Mouse (Mus musculus) kidney, adult 2 months (tissue): ENCODE measurements around the gene Prkcz. TPM values are rescaled to one million over a fixed set of nuclear protein-coding genes. Genes with fewer than 3 reads are reported as not detected.

ENCODE experiments used
- DNase-seq: peaks from one replicate; pipeline ENCODE4 v3.0.0; 2021
- H3K27ac ChIP-seq: fragments of 200-500 bp; 2 replicates; pipeline ENCODE4 v1.5.1; 2012; ENCODE audit warnings: low read depth, low read length, control low read depth, inconsistent platforms; ENCODE audit not compliant: insufficient read depth
- H3K27me3 ChIP-seq: fragments of 200-500 bp; replicated peaks from 2 replicates; pipeline ENCODE4 v1.6.1; 2012; ENCODE audit warnings: mild to moderate bottlenecking, moderate library complexity, low read length, inconsistent platforms; ENCODE audit not compliant: control insufficient read depth, insufficient read depth
- H3K36me3 ChIP-seq: fragments of 200-500 bp; 2 replicates; pipeline ENCODE4 v1.6.1; 2012; ENCODE audit warnings: mild to moderate bottlenecking, moderate library complexity, low read length, inconsistent platforms; ENCODE audit not compliant: control insufficient read depth, insufficient read depth
- H3K4me1 ChIP-seq: fragments of 200-500 bp; 2 replicates; pipeline ENCODE4 v1.6.1; 2011; ENCODE audit warnings: low read length; ENCODE audit not compliant: control insufficient read depth, insufficient read depth
- H3K4me3 ChIP-seq: fragments of 200-500 bp; 2 replicates; pipeline ENCODE4 v1.5.1; 2011; ENCODE audit warnings: mild to moderate bottlenecking, low read depth, low read length, control low read depth; ENCODE audit not compliant: insufficient read depth
- CTCF ChIP-seq: fragments of 200-500 bp; conservative IDR thresholded peaks from 2 replicates; pipeline ENCODE4 v1.5.1; 2011; ENCODE audit warnings: low read depth, mild to moderate bottlenecking, control low read depth, low read length, moderate library complexity, mixed read lengths; ENCODE audit not compliant: insufficient read depth, insufficient read length
- POLR2A ChIP-seq: fragments of 200-500 bp; IDR thresholded peaks from one replicate; pipeline ENCODE4 v1.6.1; 2011; ENCODE audit warnings: low read depth, low read length, control low read depth
- WGBS: fragments of 180-500 bp; shearing (Covaris S2); methylation state at CpG from one replicate; pipeline ENCODE4 v1.1.7; 2018; 5-methylcytosine and 5-hydroxymethylcytosine counted together
- polyA plus RNA-seq: library from polyadenylated mRNA; depleted of rRNA; stranded (reverse); fragments of >200 nt; gene quantifications from 2 replicates; pipeline ENCODE4 v1.2.3, GENCODE M21; 2012

The Prkcz gene
- polyA plus RNA-seq, 1 experiment: 80.1 TPM

GRCm38 (mm10) chr4:155325773-155326172 is 35.4 kb downstream of the Prkcz start:
- no peak for DNase-seq
- H3K27ac ChIP-seq: no peak overlapping the region
- no peaks in the 10 kb centered on the region for H3K36me3 ChIP-seq
- 64% methylated on average over 5 of the region's 5 CpGs for WGBS
- H3K4me3 ChIP-seq: no peak overlapping the region
- peaks cover 26% of the 10 kb centered on the region for H3K4me1 ChIP-seq
- TF ChIP-seq CTCF (no peak), POLR2A (no peak)
- H3K27me3 ChIP-seq: no peaks in the 10 kb centered on the region

DNA sequence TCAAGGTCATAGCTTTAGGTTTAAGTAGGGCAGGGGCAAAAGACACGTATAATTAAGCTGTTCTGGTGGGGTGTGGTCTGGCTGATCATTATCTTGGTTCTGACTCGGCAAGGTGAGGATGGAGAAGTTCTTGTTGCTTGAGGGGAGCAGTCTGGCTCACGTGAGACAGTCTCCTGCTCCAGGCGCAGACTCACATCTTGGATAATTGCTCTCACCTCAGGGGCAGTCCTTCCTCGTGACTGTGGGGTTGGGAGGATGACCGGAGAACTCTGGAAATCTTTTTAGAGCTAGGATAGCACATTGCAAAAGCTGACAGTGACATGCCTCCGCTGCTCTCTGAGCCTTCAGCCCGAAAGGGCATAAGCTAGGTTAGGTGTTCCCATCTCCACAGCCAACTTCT is 36.6 kb downstream of the Prkcz start:
- H3K36me3 ChIP-seq: no peaks in the 10 kb centered on the region
- no peaks in the 10 kb centered on the region for H3K27me3 ChIP-seq
- DNase-seq: peak; percentile 74
- H3K4me3 ChIP-seq: no peak overlapping the region
- TF ChIP-seq POLR2A (no peak), CTCF (no peak)
- H3K27ac ChIP-seq: peak overlapping the region; percentile 29; the same call in 1 of the 2 replicates
- H3K4me1 ChIP-seq: peaks cover 26% of the 10 kb centered on the region
- WGBS: 37% methylated on average over 8 of the region's 8 CpGs

DNA sequence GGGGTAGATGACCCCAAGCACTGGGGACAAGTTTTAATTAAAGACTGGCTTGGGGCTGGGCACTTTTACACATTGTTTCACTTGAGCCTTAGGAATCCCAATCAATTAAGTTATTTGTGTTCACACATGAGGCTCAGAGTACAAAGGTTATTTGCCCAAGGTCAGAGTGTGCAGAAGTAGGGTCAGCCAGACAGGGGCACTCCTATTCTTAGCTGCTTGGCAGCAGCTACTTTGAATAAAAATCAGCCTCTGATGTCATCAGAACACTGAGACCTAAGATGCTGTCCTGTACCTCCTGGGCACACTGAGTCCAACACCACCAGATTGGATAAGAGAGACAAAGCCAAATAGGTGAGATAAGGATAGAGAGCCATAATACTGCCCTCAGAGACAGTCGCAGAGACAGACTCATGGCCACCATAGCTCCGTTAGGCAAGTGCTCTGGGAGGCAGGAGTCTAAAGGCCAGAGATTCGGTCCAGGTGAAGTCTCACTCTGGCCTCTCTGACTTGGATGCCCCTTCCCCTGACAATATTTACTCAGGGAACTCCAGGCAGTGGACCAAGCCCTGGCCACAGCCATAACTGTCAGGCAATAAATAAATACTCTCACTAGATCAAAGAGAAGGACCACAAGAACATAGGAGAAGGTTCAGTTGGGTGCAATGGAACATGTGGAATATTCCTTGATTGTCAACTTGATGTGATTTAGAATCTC is 37.9 kb downstream of the Prkcz start:
- H3K4me3 ChIP-seq: no peak overlapping the region
- no peak overlapping the region for H3K27ac ChIP-seq
- DNase-seq: peak; percentile 61
- no peaks in the 10 kb centered on the region for H3K36me3 ChIP-seq
- no peak for TF ChIP-seq CTCF
- TF ChIP-seq POLR2A: no peak
- WGBS: 46% methylated on average over 3 of the region's 3 CpGs
- peaks cover 26% of the 10 kb centered on the region for H3K4me1 ChIP-seq
- H3K27me3 ChIP-seq: no peaks in the 10 kb centered on the region

- Histone ChIP-seq H3K36me3 (no peaks in the 10 kb centered on the region), H3K27ac (no peak overlapping the region), H3K4me1 (peaks cover 29% of the 10 kb centered on the region), H3K27me3 (no peaks in the 10 kb centered on the region), H3K4me3 (no peak overlapping the region)
- DNase-seq: peak; percentile 47
- 58% methylated on average over 15 of the region's 15 CpGs for WGBS
- TF ChIP-seq CTCF (peak; percentile 73), POLR2A (no peak)
Observed at GRCm38 (mm10) chr4:155320281-155321244, 40.6 kb downstream of the Prkcz start.

DNA sequence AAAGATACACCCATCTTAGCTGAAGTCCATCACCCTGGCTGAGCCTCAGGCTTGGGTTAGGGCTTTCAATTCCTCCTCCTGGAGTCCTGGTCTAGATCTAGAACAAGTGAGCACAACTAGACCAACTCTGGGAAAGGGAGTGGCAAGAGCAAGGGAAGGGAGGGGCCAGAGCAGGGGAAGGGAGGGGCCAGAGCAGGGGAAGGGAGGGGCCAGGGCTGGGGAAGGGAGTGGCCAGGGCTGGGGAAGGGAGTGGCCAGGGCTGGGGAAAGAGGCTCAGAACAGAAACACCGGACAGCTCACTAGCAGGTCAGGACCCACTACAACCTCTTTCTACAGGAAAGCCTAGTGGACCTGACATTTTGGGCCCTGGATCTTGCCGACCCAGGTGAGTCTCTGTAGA is 42.9 kb downstream of the Prkcz start:
- TF ChIP-seq CTCF (no peak), POLR2A (no peak)
- H3K36me3 ChIP-seq: no peaks in the 10 kb centered on the region
- no peak overlapping the region for H3K27ac ChIP-seq
- DNase-seq: peak; percentile 40
- no peaks in the 10 kb centered on the region for H3K27me3 ChIP-seq
- peaks cover 9% of the 10 kb centered on the region for H3K4me1 ChIP-seq
- no peak overlapping the region for H3K4me3 ChIP-seq
- 27% methylated on average over 2 of the region's 2 CpGs for WGBS

DNA sequence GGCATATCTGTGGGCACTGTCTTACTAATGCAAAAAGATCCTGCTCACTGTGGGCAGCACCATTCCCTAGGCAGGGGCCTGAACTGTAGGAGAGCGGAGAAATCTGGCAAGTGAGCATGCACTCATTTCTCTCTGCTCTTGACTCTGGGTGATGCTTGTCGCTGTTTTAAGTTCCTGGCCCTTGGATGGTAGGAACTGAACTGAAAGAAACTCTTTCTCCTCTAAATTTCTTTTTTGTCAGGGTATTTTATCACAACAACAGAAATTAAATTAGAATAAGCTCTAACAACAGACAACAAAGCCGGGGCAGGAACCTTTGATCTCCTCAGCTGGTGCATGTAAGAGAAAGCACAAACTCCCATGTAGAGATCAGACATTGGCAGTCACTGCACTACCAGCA is 46.1 kb downstream of the Prkcz start:
- no peak for DNase-seq
- no peak for TF ChIP-seq CTCF
- TF ChIP-seq POLR2A: no peak
- WGBS: 85% methylated on average over 3 of the region's 3 CpGs

DNA sequence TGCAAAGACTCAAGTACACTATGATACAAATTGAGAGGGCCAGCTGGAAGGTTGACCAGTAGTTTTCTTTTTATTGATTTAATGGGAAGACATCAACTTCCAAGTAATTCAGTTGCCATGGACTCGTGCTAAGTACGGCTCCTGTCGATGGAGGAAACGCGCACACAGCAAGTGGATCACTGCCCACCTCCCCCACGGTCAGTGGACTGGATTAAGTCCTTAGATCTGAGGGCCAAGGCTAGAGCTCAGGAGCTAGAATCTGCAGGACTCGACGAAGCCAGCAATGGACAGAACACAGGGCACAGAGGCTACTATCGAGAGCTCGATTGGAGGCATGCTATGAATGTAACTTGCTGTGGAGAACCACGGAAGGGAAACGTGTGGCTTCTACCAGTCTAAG is 52.5 kb downstream of the Prkcz start:
- no peak overlapping the region for H3K27ac ChIP-seq
- no peaks in the 10 kb centered on the region for H3K36me3 ChIP-seq
- H3K4me1 ChIP-seq: peaks cover 4% of the 10 kb centered on the region; the same call in 1 of the 2 replicates
- DNase-seq: no peak
- TF ChIP-seq CTCF: no peak
- no peak for TF ChIP-seq POLR2A
- 78% methylated on average over 12 of the region's 12 CpGs for WGBS
- H3K27me3 ChIP-seq: no peaks in the 10 kb centered on the region
- no peak overlapping the region for H3K4me3 ChIP-seq

More for the DNA sequence above, 46.1 kb downstream of the Prkcz start:
- Histone ChIP-seq H3K4me1 (peaks cover 9% of the 10 kb centered on the region), H3K4me3 (no peak overlapping the region), H3K36me3 (no peaks in the 10 kb centered on the region), H3K27me3 (no peaks in the 10 kb centered on the region), H3K27ac (no peak overlapping the region)
